Mouse (Mus musculus) adrenal gland, adult 2 months (tissue): Measurements from ENCODE around the gene Jarid2. TPM values are rescaled to one million over a fixed set of nuclear protein-coding genes. Genes with fewer than 3 reads are reported as not detected.
A peak's percentile ranks its signal among the peaks of the same experiment; 100 is the strongest.
"Not testable (repeated sequence)": the region's sequence is repeated elsewhere in the genome, so short reads cannot be mapped to it uniquely, and the experiment has no call there.

Source experiments
- DNase-seq: peaks from one replicate; pipeline ENCODE4 v3.0.0; 2021
- long read RNA-seq: library from polyadenylated mRNA; stranded (forward); transcript quantifications from one replicate; pipeline ENCODE4 v2.0.0, GENCODE M21; 2021
- polyA plus RNA-seq: library from polyadenylated mRNA; depleted of rRNA; stranded (reverse); fragments of >200 nt; gene quantifications from 2 replicates; pipeline ENCODE4 v1.2.3, GENCODE M21; 2012; rRNA removed
- total RNA-seq, 2 experiments: library from RNA; stranded (reverse); gene quantifications; 2 replicates each; pipeline ENCODE4 v1.2.3; 2021

Jarid2 gene
- total RNA-seq (10 to 100 TPM; 22.7 to 47.1 TPM), polyA plus RNA-seq (5.5 and 6.3 TPM in 2 replicates)
- long read RNA-seq, full-length matches to known transcripts, result 1 of 32 reads
- long read RNA-seq, partial matches to known transcripts, result 2 of 32 reads
- long read RNA-seq, other reads (novel, unspliced or antisense), result 29 of 32 reads

DNA sequence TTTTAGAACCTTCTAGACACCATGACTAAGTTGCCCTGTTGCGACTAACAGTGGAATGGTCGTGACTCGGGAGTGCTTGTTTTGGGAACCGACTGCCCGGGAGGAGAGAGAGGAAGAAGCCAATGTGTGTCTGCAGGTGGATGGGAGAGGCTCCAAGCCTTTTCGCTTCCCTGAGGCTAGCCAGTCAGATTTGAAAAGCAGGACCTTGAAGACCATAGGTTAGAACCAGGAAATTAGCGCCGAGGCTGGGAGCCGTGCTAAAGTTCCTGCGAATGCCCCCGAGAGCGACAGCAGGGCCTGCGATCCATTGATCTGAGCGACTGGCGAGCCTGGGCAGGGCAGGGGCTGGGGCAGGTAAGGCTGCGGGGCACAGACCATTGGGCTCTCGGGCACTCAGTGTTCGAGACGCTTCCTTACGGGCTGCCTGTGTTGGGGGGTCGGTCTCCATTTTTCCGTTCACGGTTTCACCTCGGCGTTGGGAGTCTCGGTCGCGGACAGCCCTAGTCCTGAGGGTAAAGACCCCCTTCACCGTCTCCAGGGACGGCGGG, at the start of gene Jarid2:
Gene Jarid2, plus strand, starts transcription at position 51 of the 548 bp plus-strand sequence.
- DNase-seq, result peak; percentile 71

DNA sequence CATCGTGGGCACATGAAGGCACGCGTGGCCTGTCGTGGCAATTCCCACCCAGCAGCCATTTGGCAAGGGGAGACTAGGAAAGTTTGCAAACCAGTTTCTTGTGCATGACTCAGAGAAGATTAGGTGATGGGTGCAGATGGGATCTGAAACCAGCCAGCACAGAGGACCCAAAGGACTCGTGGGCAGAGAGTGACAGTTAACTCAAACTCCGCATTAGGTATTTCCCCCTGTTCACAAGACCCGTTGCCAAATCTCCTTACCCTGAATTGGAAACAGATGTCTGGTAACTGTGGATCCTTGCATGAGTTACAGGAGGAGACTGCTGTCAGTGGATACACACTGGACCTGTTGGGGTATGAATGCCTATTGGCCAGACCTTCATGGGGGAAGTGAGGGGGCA, 48.2 kb upstream of the Jarid2 start:
- DNase-seq, result no peak

DNA sequence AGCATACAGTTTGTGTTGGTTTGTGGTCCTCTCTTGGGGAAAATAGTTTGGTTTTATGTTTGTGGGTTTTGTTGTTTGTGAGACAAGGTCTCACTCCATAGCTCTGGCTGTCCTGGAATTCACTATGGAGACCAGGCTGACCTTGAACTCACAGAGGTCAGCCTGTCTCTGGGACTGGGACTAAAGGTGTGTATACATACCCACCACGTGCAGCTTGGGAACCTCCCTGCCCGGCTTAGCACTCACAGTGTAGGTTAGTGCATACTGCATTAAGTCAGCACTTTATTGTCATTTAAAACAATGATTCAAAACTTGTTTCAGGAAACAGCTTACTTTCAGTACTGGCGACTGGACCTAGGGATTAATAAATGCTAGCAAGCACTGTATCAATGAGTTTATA, 41.1 kb upstream of the Jarid2 start:
- no peak for DNase-seq

DNA sequence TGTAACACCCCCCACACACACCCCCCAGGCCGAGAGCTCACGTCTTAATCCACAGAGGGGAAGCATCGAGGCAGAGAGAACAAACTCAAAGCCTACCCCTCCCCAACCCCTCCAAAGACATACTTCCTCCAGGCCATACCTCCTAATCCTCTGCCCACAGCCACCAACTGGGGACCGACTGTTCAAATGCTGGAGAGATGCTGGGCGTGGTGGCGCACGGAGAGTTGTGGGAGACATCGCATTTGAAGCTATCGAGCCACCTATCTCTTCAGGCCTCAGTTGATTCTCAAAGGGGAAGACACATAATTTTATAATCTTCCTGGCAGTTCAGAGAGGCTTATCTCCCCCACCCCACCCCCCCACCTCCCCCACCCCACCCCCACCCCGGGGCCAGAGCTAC, 31.6 kb upstream of the Jarid2 start:
- no peak for DNase-seq

DNA sequence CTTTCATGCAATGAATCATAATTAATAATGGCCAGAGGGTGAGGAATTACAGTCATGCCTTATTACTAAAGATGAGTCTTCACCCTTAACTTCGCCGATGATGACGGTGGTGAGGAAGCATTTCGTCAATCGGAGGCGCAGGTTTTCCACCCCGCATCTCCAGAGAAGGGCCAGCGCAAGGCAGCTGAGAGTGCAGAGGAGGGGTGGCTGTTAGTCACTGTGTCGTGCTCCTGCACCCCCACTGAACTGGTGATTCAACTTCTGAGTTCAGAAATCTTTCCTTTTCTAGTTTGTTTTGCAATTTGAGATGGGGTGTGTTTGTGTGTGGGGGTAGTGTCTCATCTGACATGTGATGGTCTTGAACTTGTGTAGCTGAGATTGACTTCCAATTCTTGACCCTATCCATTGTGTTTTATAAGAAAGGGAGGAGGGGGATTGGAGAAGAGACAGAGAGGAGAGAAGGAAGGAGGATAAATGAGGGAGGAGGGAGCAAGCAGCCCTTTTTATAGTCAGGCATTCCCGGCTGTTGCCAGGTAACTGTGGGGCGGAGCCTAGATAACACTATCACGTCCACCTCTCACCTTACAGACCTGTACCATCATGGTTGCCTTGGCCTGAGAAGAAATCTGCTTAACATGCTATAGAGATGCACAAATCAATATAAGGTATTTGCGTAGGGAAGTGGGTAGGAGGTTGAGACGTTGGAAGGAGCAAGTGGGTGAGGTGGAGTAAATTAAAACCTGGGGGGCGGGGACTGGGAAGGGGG, 25.1 kb upstream of the Jarid2 start:
- no peak for DNase-seq

DNA sequence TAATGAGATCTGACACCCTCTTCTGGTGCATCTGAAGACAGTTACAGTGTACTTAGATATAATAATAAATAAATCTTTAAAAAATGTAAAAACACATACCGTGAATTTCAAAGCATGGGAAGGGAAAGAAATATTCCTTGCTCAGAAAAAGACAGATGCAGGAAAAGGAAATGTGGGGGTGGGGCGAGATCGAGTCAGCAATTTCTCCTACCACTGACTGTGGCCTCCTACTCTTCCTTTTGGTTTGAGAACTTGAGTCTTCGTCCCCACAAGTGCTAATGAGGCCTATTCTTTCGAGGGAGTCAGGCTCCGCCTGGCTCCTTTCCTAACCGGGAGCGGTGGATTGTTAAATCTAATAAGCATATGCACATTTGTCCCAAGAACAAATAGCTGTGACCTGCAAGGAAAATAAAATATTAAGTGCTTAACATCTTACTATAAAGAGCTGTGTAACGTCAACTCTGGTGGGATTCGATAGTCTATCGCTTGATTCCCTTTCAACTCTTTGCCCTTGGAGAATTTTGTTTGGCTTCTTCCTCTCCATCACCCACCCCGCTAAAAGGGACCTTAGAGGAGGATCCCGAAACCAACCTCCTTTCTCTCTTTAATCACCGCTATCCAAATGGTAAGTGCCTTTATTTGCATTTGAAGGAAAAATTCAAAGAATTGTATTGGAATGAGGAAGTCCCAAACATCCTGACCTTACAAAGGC, 24.1 kb upstream of the Jarid2 start:
- no peak for DNase-seq

DNA sequence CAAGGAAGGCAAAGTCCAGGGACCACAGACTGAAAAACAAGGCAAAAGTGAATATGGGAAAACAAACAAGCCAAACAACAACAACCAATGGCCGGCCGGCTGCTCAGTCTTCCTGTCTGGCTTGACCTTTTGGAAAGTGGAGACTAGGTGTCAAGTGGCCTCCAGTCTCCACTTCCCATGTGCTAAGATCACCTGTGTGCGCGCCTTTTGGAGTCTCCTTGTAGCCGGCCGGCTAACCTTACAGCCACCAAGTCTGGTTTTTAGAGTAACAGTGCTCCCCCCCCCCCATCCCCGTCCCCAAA, 23.6 kb upstream of the Jarid2 start:
- no peak for DNase-seq

DNA sequence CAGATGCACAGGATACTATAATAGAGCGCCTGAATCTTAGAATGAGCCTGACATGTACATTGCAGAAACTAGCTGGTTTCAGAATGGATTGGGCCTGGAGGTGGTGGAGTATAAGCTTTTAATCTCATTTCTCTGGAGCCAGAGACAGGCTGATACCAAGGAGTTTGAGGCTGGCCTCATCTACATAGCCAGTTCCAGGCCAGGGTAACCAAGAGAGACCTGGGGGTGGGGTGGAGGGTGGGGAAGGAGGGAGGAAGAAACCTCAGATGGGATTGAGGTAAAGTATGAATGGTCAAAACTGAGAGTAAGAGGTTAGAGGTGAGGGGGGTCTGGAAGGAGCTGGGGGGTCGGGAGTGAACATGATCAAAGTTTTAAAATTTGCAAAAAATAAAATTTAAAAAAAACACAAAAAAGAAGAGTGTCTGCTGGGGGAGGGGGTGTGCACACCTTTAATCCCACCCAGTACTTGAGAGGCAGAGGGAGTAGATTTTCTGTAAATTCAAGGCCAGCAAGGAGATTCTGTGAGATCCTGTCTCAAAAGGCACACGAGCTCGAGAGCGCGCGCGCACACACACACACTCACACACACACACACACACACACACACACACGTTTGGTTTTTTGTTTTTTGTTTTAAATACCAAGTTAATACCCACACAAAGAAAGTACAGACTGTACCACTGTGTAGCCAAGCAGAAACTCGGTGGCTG, 22.9 kb upstream of the Jarid2 start:
- DNase-seq, result no peak

DNA sequence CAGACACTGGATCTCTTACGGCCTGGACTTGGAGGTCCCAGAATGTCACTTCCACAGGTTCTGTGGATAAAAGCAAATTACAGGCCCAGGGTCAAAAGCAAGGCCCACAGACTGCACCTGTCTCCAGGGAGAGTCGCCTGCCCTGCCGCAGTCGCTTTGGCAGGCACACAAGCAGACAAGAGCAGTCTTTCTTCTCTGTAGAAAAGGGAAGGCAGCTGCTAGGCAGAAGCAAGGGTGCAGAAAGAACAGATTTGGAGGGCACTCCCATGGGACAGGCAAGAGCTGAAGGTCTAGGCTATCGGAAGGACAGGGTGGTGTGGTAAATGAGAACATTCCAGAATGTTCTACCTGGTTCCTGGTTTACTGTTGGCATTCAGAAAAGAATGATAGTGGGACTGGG, 22.1 kb upstream of the Jarid2 start:
- no peak for DNase-seq

DNA sequence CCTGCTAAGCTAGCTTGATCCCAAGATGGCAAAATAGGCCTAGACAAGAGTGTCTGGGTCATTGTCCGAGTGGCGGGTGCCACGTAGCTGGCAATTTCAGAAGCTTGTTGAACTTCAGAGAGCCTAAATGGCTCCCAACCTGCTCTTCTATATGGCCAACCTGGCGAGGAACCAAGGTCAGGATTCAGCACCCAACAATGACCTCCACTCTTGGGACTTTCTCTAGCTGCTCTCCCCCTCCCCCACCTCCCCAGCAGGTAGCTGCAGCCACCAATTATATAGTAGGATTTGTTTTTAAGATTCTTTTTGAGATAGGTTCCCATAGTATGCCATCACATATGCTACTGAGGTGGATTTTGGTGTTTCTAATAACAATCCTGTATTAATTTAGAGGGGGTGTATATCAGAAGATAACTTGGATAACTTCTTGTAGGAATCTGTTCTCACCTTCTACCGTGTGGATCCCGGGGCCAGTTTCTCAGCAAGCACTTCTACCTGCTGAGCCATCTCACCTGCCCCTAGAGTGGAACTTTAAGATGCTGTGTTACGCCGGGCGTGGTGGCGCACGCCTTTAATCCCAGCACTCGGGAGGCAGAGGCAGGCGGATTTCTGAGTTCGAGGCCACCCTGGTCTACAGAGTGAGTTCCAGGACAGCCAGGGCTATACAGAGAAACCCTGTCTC, 20.8 kb upstream of the Jarid2 start:
- no peak for DNase-seq

DNA sequence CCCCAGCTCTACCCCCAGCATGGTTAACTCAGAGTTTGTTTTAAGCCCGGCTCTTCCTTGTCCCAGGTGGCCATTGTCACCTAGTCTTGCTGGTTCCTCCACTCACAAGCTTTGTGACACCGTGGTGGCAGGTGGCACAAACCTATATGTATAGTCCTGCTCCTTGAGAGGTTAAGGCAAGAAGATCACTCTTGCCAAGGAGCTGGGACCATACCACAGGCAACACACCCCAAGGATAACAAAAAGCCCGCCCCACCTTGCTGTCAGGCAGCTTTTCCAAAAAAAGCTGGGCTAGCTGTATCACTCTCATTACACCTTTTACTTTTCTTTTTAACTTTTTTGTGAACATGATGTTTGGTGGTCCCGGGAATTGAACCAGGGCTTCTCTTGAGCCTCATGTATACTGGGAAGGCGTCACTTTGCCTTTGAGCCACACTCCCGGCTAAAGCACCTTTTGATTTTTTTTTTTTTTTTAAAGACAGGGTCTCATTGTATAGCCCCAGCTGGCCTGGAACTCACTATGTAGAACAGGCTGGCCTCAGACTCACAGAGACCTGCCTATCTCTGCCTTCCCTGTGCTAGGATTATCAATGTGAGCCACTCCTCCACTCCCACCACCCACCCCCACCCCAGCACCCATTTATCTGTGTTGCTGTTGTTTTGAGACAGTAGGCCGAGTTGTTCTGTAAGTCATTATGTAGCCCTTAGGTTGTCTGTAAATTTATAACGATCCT, 19.4 kb upstream of the Jarid2 start:
- no peak for DNase-seq

DNA sequence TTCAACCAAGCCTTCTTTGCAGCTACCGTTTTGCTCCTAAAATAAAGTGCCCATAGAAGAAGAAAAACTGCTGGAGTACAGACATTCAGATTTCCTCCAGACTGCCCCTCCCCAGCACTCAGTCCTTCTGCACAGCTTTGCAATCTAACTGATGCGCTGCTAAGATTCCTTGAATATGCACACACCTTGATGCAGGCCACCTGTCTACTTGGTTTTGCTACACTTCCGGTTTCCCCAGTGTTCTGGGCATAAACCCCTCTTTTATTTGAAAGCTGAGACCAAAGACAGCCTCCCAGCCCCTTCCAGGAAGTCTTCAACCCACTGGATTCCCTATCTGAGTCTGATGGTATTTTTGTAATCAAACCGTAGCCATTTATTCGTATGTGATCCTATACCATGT, 18.2 kb upstream of the Jarid2 start:
- DNase-seq, result no peak

DNA sequence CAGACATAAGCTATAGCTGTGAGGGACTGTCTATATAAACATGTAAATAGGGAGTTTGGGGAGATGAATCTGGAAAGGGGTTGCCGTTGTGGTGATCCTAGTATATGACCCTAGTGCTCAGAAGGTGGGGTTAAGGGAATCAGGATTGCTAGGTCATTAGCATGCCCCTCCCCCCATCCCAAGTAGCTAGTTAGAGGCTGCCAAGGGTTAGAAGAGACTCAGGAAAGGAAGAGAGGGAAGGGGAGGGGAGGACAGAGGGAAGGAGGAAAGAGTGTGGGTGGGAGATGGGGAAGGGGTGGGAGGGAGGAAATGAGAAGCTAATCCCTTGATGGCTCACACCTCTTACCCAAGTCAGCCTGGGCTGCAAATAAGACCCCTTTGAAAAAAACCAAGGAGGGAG, 17.4 kb upstream of the Jarid2 start:
- no peak for DNase-seq

DNA sequence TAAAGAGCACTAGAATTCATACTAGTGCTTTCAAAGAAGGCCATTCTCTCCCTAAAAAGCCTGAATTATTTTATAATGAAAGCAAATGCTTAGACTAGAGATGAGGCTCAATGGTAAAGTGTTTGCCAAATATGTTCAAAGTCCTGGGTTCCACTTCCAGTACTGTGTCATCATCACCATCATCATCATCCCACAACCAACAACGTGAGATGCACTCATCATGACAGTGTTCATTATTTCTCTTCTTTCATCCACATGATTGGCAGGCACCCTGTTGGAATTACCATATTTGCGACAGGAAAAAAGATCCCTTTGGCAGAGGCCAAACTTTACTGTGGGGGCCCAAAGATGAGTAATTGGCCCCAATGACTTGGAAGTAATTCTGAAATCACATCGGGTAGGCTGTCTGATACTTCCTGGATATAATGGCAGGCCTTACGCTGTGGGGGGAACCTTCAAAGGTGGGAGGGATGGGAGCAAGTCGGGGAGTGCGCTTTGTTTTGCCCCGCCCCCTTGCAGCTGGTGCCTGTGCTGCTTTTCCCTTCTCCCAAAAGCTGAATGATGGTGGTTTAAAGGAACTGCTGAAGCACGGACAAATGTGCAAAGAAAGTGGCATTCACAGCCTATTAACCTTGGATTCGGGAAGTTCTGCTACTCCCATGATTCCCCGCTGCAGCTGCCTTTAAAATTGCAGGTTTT, 13.9 kb upstream of the Jarid2 start:
- no peak for DNase-seq

DNA sequence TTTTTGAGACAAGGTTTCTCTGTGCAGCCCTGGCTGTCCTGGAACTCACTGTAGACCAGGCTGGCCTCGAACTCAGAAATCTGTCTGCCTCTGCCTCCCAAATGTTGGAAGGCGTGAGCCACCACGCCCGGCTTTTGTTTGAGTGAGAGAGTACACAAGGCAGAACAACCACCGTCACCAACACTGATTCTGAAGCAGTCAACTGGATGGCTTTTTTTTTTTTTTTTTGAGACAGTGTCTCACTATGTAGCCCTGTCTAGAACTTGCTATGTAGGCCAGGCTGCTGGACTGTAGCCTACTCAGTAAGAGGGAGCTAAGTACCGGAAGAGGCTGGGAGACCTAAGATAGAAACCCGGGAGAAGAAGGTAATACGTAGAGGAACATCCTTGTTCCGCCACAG, 11.4 kb upstream of the Jarid2 start:
- DNase-seq, result no peak

DNA sequence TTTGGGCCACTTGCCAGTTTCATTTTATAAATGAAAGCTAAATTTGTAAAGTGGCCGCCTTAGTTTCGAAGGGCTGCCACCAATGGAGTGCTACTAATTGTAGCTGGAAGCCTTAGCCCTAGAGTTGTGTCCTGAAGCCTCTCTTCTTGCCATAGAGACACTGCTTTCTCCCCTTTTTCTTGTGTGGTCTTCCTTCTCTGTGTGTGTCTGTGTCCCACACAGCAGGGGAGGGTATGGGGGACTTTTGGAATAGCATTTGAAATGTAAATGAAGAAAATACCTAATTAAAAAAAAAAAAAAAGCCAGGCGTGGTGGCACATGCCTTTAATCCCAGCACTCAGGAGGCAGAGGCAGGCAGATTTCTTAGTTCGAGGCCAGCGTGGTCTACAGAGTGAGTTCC, 10.8 kb upstream of the Jarid2 start:
- DNase-seq, result not testable (repeated sequence)

DNA sequence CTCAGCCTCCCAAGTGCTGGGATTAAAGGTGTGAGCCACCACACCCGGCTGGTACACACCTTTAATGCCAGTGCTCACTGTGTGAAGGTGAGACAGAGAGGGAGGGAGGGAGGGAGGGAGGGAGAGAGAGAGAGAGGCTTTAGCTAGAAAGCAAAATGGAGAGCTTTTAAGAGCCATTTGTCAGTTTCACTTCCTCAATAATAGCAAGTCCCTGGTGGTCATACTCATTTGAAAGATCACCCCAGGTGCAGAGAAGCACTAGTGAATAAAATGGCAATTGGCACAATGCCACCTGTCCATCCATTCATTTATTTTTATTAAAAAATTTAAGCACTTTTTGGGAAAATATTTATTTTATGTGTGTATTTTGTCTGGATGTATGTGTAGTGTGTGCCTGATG, 9.2 kb upstream of the Jarid2 start:
- DNase-seq, result no peak

DNA sequence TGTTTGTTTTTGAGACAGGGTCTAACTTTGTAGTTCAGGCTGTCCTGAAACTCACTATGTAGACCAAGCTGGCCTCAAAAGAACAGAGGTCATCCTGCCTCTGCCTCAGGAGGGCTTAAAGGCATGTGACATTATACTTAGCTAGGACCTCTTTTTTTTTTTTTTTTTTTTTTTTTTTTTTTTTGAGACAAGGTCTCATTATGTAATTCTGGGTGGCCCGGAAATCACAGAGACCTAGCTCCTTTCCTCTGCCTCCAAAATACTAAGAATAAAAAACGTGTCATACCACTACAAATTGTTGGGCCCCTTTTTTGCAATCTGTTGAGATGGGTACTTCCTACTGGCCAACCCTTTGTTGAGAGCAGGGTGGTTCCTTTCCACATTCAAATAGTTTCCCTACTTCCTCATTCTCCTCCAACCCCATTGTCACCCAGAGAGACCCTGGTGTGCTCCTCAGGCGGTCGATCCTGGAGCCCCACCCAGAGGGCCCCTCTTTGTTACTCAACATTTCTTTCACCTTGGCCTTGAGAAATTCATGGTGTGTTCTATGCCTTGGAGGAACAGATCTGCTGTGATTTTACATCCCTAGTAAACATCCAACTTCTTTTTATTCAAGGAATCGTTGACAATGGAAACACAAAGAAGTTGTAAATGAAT, 7.3 kb upstream of the Jarid2 start:
- no peak for DNase-seq

DNA sequence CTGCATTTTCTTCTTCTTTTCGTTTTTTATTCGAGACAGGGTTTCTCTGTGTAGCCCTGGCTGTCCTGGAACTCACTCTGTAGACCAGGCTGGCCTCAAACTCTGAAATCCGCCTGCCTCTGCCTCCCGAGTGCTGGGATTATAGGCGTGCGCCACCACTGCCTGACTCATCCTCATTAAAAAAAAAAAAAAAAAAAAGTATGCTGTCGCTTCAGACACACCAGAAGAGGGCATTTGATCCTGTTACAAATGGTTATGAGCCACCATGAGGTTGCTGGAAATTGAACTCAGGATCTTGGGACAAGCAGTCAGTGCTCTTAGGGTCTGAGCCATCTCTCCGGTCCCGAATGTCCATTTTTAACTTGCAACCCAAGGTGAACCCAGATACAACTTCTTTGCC, 5.8 kb upstream of the Jarid2 start:
- not testable (repeated sequence) for DNase-seq
